Mouse (Mus musculus) intestine, embryonic 14.5 days (tissue): Measurements from ENCODE around the gene Kctd14. TPM values are rescaled to one million over a fixed set of nuclear protein-coding genes. Genes with fewer than 3 reads are reported as not detected.

Source experiments
- ATAC-seq: fragments of 200-750 bp; cut with Nextera tagmentation; replicated peaks from 2 replicates; pipeline ENCODE4 v1.8.0; 2017; ENCODE audit warnings: low read depth, moderate number of reproducible peaks, moderate TSS enrichment, moderate library complexity; ENCODE audit not compliant: low FRiP score, low TSS enrichment
- DNase-seq: peaks from one replicate; pipeline ENCODE4 v3.0.0-alpha.2; 2018; ENCODE audit warnings: low spot score
- H3K27ac ChIP-seq: fragments of 300-500 bp; sonication (generic); 2 replicates; pipeline ENCODE4 v1.5.1; 2014; ENCODE audit warnings: low read depth, mild to moderate bottlenecking, control low read depth
- H3K27me3 ChIP-seq: fragments of 300-500 bp; sonication (generic); replicated peaks from 2 replicates; pipeline ENCODE4 v1.6.1; 2014; ENCODE audit warnings: low read length, control low read depth; ENCODE audit not compliant: control insufficient read depth, insufficient read depth
- H3K36me3 ChIP-seq: fragments of 300-500 bp; sonication (generic); 2 replicates; pipeline ENCODE4 v1.6.1; 2014; ENCODE audit warnings: low read length, control low read depth; ENCODE audit not compliant: control insufficient read depth, insufficient read depth
- H3K4me1 ChIP-seq: fragments of 300-500 bp; sonication (generic); replicated peaks from 2 replicates; pipeline ENCODE4 v1.6.1; 2014; ENCODE audit warnings: low read length, control low read depth, mixed read lengths; ENCODE audit not compliant: control insufficient read depth, insufficient read depth
- H3K4me2 ChIP-seq: fragments of 300-500 bp; sonication (generic); 2 replicates; pipeline ENCODE4 v1.6.1; 2014; ENCODE audit warnings: low read length
- H3K4me3 ChIP-seq: fragments of 300-500 bp; sonication (generic); 2 replicates; pipeline ENCODE4 v1.5.1; 2014; ENCODE audit warnings: low read depth, low read length, control low read depth, mixed read lengths
- H3K9ac ChIP-seq: fragments of 300-500 bp; sonication (generic); 2 replicates; pipeline ENCODE4 v1.6.1; 2014; ENCODE audit warnings: mild to moderate bottlenecking, low read length
- H3K9me3 ChIP-seq: fragments of 300-500 bp; sonication (generic); 2 replicates; pipeline ENCODE4 v1.6.1; 2016; ENCODE audit warnings: low read length, control low read depth; ENCODE audit not compliant: control insufficient read depth
- WGBS: fragments of 180-500 bp; shearing (Covaris S2); extraction: QIAGEN DNeasy Blood & Tissue Kit; methylation state at CpG from one replicate; pipeline ENCODE4 v1.1.7; 2014; 5-methylcytosine and 5-hydroxymethylcytosine counted together
- polyA plus RNA-seq: library from polyadenylated mRNA; unstranded; fragments of >200 nt; fragmentation: Nextera tagmentation; extraction: Ambion mirVana; gene quantifications from 2 replicates; pipeline ENCODE4 v1.2.1, GENCODE M21; 2014

Kctd14 gene
- polyA plus RNA-seq, 1 experiment from 2014 or later, result 1.7 TPM

DNA sequence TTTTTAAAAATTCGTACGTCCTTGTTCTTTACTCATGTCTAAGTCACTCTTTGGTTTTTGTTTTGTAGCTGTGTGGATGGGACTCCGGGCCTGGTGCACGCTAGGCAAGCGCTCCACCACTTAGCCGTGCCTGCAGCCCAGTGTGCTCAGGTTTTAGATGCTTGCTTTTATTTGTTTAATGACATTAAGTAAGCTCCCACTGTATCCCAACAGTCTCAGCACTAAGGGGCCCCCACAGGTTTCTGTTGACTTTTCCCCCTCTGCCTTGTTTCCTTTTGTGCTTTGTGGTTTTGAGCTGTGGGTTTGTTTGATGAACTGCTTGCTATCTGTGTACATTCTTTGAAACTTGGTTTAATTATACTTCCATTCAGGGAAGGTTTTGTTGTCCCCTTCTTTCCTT, 1.1 kb downstream of the Kctd14 start:
- Histone ChIP-seq H3K4me3 (no peak overlapping the region), H3K9me3 (0 out of 2 replicates have a peak, but pooled peaks cover 7% of the 10 kb centered on the region), H3K9ac (no peak overlapping the region), H3K36me3 (no peaks in the 10 kb centered on the region), H3K4me2 (no peak overlapping the region), H3K27ac (no peak overlapping the region), H3K27me3 (no peaks in the 10 kb centered on the region), H3K4me1 (peaks cover 4% of the 10 kb centered on the region; the same call in 1 of the 2 replicates)
- DNase-seq (no peak), ATAC-seq (no peak)
- 82% methylated on average over 6 of the region's 6 CpGs for WGBS

DNA sequence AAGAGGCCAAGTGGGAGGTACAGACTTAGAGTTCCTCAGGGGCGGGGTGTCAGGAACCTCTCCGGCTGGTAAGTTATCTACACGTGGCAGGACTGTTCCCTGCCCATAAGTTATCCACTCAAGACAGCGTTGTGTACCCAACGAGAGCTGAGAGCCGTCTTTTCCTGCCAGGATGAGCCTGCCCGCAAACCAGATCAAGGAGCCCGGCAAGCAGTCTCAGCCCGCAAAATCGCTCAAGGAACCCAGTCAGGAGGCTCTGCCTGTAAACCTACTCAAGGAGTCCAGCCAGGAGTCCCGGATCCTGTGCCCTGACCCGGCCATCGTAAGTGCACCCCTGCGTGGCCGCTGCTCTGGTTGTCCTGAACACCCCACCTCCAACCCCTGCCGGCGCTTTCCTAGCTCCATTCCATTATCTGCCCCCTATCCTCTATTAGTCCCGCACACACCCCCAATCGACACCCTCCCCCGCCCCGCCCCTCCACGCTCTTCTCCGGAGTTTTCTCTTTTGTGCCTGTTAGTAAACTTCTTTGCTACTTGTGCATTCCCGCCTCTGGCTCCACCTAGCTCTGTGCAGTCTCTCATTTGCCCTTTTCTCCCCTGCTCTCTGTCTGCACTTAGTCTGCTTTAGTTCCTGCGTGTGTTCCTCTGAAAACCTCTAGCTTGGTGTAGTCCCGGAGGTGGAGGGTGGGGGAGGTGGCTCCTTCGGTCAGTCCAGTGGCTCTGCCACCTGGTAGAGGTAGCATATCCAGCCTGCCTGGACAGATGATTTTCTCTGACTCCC, 2.2 kb downstream of the Kctd14 start:
- peak overlapping the region; percentile 33 for H3K4me3 ChIP-seq
- peak overlapping the region; percentile 46 for H3K9ac ChIP-seq
- H3K4me1 ChIP-seq, result peaks cover 4% of the 10 kb centered on the region; the same call in 1 of the 2 replicates
- no peaks in the 10 kb centered on the region for H3K27me3 ChIP-seq
- DNase-seq, result peak; percentile 70
- H3K27ac ChIP-seq, result no peak overlapping the region
- 0 out of 2 replicates have a peak, but pooled peaks cover 7% of the 10 kb centered on the region for H3K9me3 ChIP-seq
- ATAC-seq, result peak; percentile 70
- 2% methylated on average over 27 of the region's 27 CpGs for WGBS
- H3K36me3 ChIP-seq, result no peaks in the 10 kb centered on the region
- H3K4me2 ChIP-seq, result peak overlapping the region; percentile 79

DNA sequence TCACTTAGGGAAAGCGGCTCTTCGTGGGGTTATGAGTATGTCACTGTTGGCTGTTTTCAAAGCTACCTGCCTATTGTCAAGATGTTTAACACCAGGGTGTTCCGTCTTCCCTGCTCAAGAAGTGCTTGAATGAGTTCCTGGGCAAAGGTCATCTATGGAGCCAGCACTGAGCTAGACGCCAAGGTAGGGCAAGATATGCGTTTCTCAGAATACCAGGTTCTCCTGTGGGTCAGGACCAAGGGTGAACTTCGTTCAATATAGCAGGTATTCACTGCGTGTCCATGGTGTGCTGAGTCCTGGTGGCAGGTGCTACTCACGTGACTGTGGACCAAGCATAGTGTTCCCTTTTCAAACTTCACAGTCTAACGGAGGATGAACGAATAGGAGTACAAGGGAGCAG, 3.7 kb downstream of the Kctd14 start:
- Histone ChIP-seq H3K9ac (no peak overlapping the region), H3K4me1 (peaks cover 4% of the 10 kb centered on the region; the same call in 1 of the 2 replicates), H3K36me3 (no peaks in the 10 kb centered on the region), H3K4me2 (no peak overlapping the region), H3K27ac (no peak overlapping the region), H3K27me3 (no peaks in the 10 kb centered on the region), H3K4me3 (no peak overlapping the region), H3K9me3 (no peaks in the 10 kb centered on the region)
- DNase-seq (no peak), ATAC-seq (no peak)
- WGBS, result 91% methylated on average over 10 of the region's 10 CpGs

DNA sequence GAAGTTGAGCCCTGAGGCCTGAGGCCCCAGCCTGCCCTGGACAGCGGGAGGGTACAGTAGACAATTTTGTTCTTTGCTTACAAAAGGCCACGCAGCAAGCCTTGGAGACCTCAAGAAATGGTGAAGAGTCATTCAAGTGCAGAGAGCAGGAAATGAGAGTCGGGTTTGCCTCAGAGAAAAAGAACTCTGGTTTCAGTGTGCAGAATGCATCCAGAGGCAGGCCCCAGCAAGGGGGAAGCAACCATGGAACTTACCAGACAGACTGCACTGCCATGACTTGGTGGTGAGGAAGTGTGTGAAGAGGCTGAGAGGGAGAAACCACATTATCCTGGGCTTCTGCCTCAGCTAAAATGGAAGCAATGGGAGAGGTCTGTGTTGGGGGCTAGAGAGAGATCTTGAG, 4.5 kb downstream of the Kctd14 start:
- Histone ChIP-seq H3K9me3 (no peaks in the 10 kb centered on the region), H3K4me1 (peaks cover 4% of the 10 kb centered on the region; the same call in 1 of the 2 replicates), H3K4me3 (no peak overlapping the region), H3K27me3 (no peaks in the 10 kb centered on the region), H3K36me3 (no peaks in the 10 kb centered on the region), H3K27ac (no peak overlapping the region), H3K9ac (no peak overlapping the region), H3K4me2 (no peak overlapping the region)
- DNase-seq (no peak), ATAC-seq (no peak)
- 80% methylated on average over 3 of the region's 3 CpGs for WGBS

DNA sequence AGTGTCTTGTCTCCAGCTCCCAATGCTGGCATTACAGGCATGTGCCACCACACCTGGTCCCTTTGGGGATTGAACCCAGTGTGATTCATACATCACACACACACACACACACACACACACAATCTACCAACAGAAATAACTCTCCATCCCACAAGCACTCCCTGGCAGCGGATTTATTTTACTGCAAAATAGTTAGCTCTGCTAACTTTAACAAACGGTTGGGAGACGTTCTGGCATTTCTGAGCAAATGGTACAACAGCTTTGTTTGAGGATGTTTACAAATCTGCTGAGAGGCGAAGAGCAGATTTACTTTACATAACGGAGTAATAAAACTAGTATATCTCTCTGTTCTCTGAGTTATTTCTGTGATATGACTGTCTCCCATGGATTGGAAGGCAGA, 21.9 kb downstream of the Kctd14 start:
- ATAC-seq (no peak), DNase-seq (no peak)
- H3K27ac ChIP-seq, result no peak overlapping the region
- no peak overlapping the region for H3K4me3 ChIP-seq
- 36% methylated on average over 5 of the region's 5 CpGs for WGBS
- H3K36me3 ChIP-seq, result no peaks in the 10 kb centered on the region
- no peak overlapping the region for H3K4me2 ChIP-seq
- H3K9ac ChIP-seq, result no peak overlapping the region
- no peaks in the 10 kb centered on the region for H3K9me3 ChIP-seq
- H3K27me3 ChIP-seq, result no peaks in the 10 kb centered on the region
- H3K4me1 ChIP-seq, result no peaks in the 10 kb centered on the region

DNA sequence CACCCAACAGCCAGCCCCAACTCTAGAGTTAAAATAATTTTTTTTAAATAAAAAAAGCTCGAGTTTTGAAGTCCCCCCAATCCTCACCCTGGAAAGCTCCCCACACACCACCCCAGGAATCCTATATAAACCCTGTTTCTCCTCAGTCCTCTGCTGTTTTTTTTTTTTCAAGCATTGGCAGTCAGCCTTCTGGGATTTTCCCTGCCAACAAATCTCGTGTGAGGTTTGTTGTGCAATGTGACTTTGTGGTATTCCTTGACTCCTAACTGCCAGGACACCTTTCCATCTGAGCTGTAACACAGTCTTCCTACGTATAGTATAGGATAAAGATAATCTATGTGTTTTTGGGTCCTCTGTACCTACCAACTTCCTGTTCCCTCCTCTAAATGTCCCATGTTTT, 28.2 kb downstream of the Kctd14 start:
- DNase-seq (no peak), ATAC-seq (no peak)
- no peaks in the 10 kb centered on the region for H3K27me3 ChIP-seq
- no peak overlapping the region for H3K9ac ChIP-seq
- H3K4me3 ChIP-seq, result no peak overlapping the region
- 65% methylated on average over 3 of the region's 3 CpGs for WGBS
- H3K4me1 ChIP-seq, result peaks cover 13% of the 10 kb centered on the region; the same call in 1 of the 2 replicates
- no peaks in the 10 kb centered on the region for H3K9me3 ChIP-seq
- no peak overlapping the region for H3K27ac ChIP-seq
- no peaks in the 10 kb centered on the region for H3K36me3 ChIP-seq
- H3K4me2 ChIP-seq, result no peak overlapping the region

DNA sequence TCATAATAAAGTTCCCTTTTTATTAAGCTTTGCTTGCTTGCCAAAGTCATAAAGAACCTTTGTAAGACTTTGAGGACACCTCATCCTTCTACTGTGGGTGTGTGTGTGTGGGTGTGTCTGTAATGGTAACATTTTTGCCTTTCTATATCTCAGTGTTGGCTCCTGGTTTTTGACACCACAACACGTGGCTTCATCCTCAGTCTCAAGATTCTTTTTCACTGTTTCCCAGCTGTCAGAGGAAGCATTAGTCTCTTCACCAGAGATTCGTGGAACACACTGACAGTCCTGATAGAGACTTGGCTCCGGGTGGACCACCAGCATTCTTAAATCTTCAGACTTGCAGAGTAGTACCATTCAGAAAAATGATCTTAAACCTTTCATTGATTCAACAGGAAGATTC, 29.2 kb downstream of the Kctd14 start:
- Histone ChIP-seq H3K27me3 (no peaks in the 10 kb centered on the region), H3K4me2 (peak overlapping the region; percentile 91), H3K9ac (no peak overlapping the region; the same call in 1 of the 2 replicates), H3K4me3 (peak overlapping the region; percentile 89), H3K36me3 (peaks cover 7% of the 10 kb centered on the region), H3K27ac (no peak overlapping the region; the same call in 1 of the 2 replicates), H3K4me1 (peaks cover 13% of the 10 kb centered on the region; the same call in 1 of the 2 replicates), H3K9me3 (no peaks in the 10 kb centered on the region)
- DNase-seq (no peak), ATAC-seq (no peak)
- WGBS, result 17% methylated on average over 3 of the region's 3 CpGs

DNA sequence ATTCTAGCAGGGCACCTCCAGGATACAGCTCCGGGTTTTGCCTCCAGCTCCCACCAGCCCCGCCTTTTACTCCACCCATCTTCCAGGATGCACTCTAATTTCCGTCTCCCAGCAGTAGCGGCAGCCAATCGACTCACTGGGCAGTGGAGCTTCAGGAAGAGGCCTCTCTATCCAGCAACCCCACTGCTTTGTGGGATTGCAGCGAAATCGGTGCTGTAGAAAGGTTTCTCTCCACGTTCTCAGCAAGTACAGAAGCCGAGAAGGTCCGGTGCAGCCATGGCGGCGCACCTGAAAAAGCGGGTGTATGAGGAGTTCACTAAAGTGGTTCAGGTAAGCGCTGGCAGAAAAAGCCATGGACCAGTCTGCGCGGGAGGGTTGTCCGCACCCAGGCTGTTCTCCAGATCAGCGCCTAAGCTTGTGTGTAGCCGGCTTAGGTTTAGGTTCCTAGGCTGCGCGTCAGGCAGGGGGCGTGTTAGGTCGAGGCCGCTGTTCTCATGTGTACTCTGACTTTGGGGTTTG, 29.8 kb downstream of the Kctd14 start, which contains the start of gene Ints4:
Ints4 (plus strand) TSS at position 136 of the 519 bp plus-strand sequence.
- peaks cover 13% of the 10 kb centered on the region; the same call in 1 of the 2 replicates for H3K4me1 ChIP-seq
- WGBS, result under 1% methylated on average over 24 of the region's 24 CpGs
- H3K36me3 ChIP-seq, result peaks cover 13% of the 10 kb centered on the region
- peak within 1 kb of the TSS; percentile 64 for H3K9ac ChIP-seq
- no peaks in the 10 kb centered on the region for H3K27me3 ChIP-seq
- no peaks in the 10 kb centered on the region for H3K9me3 ChIP-seq
- peak within 1 kb of the TSS; percentile 91 for H3K4me2 ChIP-seq
- DNase-seq (peak; percentile 87), ATAC-seq (peak; percentile 97)
- peak within 1 kb of the TSS; percentile 89 for H3K4me3 ChIP-seq
- peak within 1 kb of the TSS; percentile 30; the same call in 1 of the 2 replicates for H3K27ac ChIP-seq
